29 mouse cellular contexts compared by ENCODE assay signal in the genomic region with DNA sequence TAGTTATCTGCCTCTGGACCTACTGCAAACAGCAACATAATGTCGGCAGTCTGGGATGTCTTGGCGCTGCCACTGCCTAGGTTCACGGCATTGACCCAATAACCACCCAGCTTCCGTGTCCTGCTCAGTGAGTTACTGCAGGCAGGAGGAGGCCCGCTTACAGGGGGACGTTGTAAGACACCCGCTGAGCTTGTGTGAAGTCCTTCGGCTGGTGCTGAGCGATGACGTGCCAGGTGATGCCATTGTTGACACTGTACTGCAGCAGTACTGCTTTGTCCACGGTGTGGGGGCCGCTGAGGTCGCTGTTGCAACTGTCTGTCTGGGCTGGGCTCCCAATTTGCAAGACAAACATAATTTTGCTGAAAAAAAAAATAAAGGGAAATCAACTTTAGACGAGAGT. TPM values are rescaled to one million over a fixed set of nuclear protein-coding genes. Genes with fewer than 3 reads are reported as not detected.
DNase-seq lines count a peak whose midpoint lies in the region; ATAC-seq and TF ChIP-seq lines count a peak whose summit lies in the region.
"Had no signal": no experiment of that assay in that cellular context is flagged by ENCODE, and none has a peak within 500 bp of the region (broad histone marks: within the 10 kb centered on the region; RNA-seq: fewer than 3 reads in every experiment).

No protein-coding gene starts in this region.

- no peaks in the 10 kb centered on the region for H3K9me3 ChIP-seq in heart, embryonic 10.5 days
- no peaks in the 10 kb centered on the region for H3K9me3 ChIP-seq in liver, embryonic 11.5 days (ENCODE audit: control insufficient read depth, low read length)
- no peaks in the 10 kb centered on the region for H3K9me3 ChIP-seq in megakaryocyte, embryonic 14.5 days
- H3K9me3 ChIP-seq: embryonic facial prominence, embryonic 10.5 days; forebrain, embryonic 15.5 days; G1E; hindbrain, embryonic 13.5 days; kidney, embryonic 15.5 days; limb, embryonic 12.5 days had no signal

- no peak overlapping the region for H3K9ac ChIP-seq in liver, adult 2 months (ENCODE audit: low read depth, low read length)
- H3K9ac ChIP-seq in liver, embryonic 11.5 days (ENCODE audit: low read depth, low read length), result no peak overlapping the region
- H3K9ac ChIP-seq: forebrain, embryonic 15.5 days; hindbrain, embryonic 13.5 days; kidney, embryonic 15.5 days; limb, embryonic 12.5 days; liver, embryonic 14.5 days had no signal

- H3K4me2 ChIP-seq in liver, embryonic 11.5 days, result no peak overlapping the region
- H3K4me2 ChIP-seq: forebrain, embryonic 15.5 days; hindbrain, embryonic 13.5 days; kidney, embryonic 15.5 days; limb, embryonic 12.5 days had no signal

- H3K27ac ChIP-seq in heart, embryonic 10.5 days, result no peak overlapping the region
- no peak overlapping the region for H3K27ac ChIP-seq in liver, adult 2 months (replicated peaks; ENCODE audit: insufficient read depth, low read depth, low read length)
- H3K27ac ChIP-seq in liver, embryonic 11.5 days (ENCODE audit: low read depth, low read length), result no peak overlapping the region
- H3K27ac ChIP-seq: embryonic facial prominence, embryonic 10.5 days; forebrain, embryonic 15.5 days; hindbrain, embryonic 13.5 days; kidney, embryonic 15.5 days; limb, embryonic 12.5 days; liver, embryonic 14.5 days had no signal

- H3K36me3 ChIP-seq in heart, embryonic 10.5 days, result no peaks in the 10 kb centered on the region
- H3K36me3 ChIP-seq in liver, adult 2 months (ENCODE audit: control insufficient read depth, insufficient read depth, low read length), result no peaks in the 10 kb centered on the region
- H3K36me3 ChIP-seq in liver, embryonic 11.5 days (ENCODE audit: control insufficient read depth, insufficient read depth, low read length), result 0 out of 2 replicates have a peak, but pooled peaks cover 3% of the 10 kb centered on the region
- H3K36me3 ChIP-seq in megakaryocyte, embryonic 14.5 days (replicated peaks; ENCODE audit: low read length), result no peaks in the 10 kb centered on the region
- H3K36me3 ChIP-seq: embryonic facial prominence, embryonic 10.5 days; forebrain, embryonic 15.5 days; G1E; kidney, embryonic 15.5 days; limb, embryonic 12.5 days had no signal

- no peaks in the 10 kb centered on the region for H3K27me3 ChIP-seq in heart, embryonic 10.5 days (ENCODE audit: insufficient read depth, poor library complexity, severe bottlenecking)
- no peaks in the 10 kb centered on the region for H3K27me3 ChIP-seq in liver, adult 2 months (ENCODE audit: control insufficient read depth, insufficient read depth, low read length)
- no peaks in the 10 kb centered on the region for H3K27me3 ChIP-seq in liver, embryonic 11.5 days (replicated peaks; ENCODE audit: control insufficient read depth, insufficient read depth, low read length)
- no peaks in the 10 kb centered on the region for H3K27me3 ChIP-seq in megakaryocyte, embryonic 14.5 days (replicated peaks)
- H3K27me3 ChIP-seq: CH12.LX; forebrain, embryonic 15.5 days; hindbrain, embryonic 13.5 days; kidney, embryonic 15.5 days; limb, embryonic 12.5 days had no signal

- TF ChIP-seq CTCF in liver, adult 2 months (IDR thresholded peaks at IDR 0.05; ENCODE audit: low read depth, low read length), result no peak

- no peak overlapping the region for H3K4me3 ChIP-seq in heart, embryonic 10.5 days
- no peak overlapping the region for H3K4me3 ChIP-seq in liver, adult 2 months (ENCODE audit: insufficient read depth, low read depth, low read length)
- no peak overlapping the region for H3K4me3 ChIP-seq in liver, embryonic 11.5 days (ENCODE audit: low read depth, low read length)
- H3K4me3 ChIP-seq in megakaryocyte, embryonic 14.5 days (replicated peaks), result peak overlapping the region; percentile 4
- H3K4me3 ChIP-seq: embryonic facial prominence, embryonic 10.5 days; forebrain, embryonic 15.5 days; hindbrain, embryonic 13.5 days; kidney, embryonic 15.5 days; limb, embryonic 12.5 days had no signal

- peaks cover 20% of the 10 kb centered on the region for H3K4me1 ChIP-seq in heart, embryonic 10.5 days
- no peaks in the 10 kb centered on the region for H3K4me1 ChIP-seq in liver, adult 2 months (ENCODE audit: control insufficient read depth, insufficient read depth, low read length)
- no peaks in the 10 kb centered on the region for H3K4me1 ChIP-seq in liver, embryonic 11.5 days (replicated peaks; ENCODE audit: control insufficient read depth, insufficient read depth, low read length)
- H3K4me1 ChIP-seq in megakaryocyte, embryonic 14.5 days, result no peaks in the 10 kb centered on the region
- H3K4me1 ChIP-seq: forebrain, embryonic 15.5 days; kidney, embryonic 15.5 days; limb, embryonic 12.5 days had no signal

- 49% methylated on average over 14 of the region's 14 CpGs for WGBS in heart, embryonic 10.5 days
- WGBS in liver, adult 2 months, result 31% methylated on average over 14 of the region's 14 CpGs
- 77% methylated on average over 14 of the region's 14 CpGs for WGBS in liver, embryonic 11.5 days

- no peaks in the 10 kb centered on the region for H3K79me2 ChIP-seq in liver, adult 2 months (ENCODE audit: control insufficient read depth, insufficient read depth, low read length)

- no peak for TF ChIP-seq POLR2A in liver, adult 2 months (IDR thresholded peaks at IDR 0.05; ENCODE audit: extremely low read depth, insufficient read depth, low read length)

- DNase-seq in heart, embryonic 10.5 days (ENCODE audit: low spot score), result peak; percentile 80
- DNase-seq in heart, adult 18-20 months, result no peak
- DNase-seq in liver, adult 2 months (ENCODE audit: extremely low read depth, low read depth, low spot score), result peak; percentile 13
- DNase-seq in liver, embryonic 11.5 days (ENCODE audit: low spot score), result no peak
- peak; percentile 1 for DNase-seq in lung, postnatal 14 days
- no peak for DNase-seq in cerebellum, postnatal 14 days
- DNase-seq: adrenal gland, postnatal 25 days; B cell, adult 2 months; cerebellum, adult 9-11 months; kidney, adult 11 months; kidney, postnatal 36 days; midbrain, embryonic 14.5 days had no signal

- no peak for ATAC-seq in liver, embryonic 11.5 days (replicated peaks; ENCODE audit: low FRiP score)
- no peak for ATAC-seq in megakaryocyte, adult 5-6 weeks (ENCODE audit: poor library complexity, severe bottlenecking)
- ATAC-seq: forebrain, embryonic 15.5 days; Patski had no signal

RNA-seq across cellular contexts. Expression of gene Slc26a5, which starts 31.2 kb away (rescaled TPM):
- 0.06 TPM in 1 of 2 replicates, not detected in the other for polyA plus RNA-seq in heart, embryonic 10.5 days (2016; fragmentation: Nextera tagmentation; extraction: Ambion mirVana)
- not detected for total RNA-seq in heart, adult 18-20 months (2021)
- not detected in 2 replicates for total RNA-seq in liver, adult 2 months (2014; rRNA removed)
- polyA plus RNA-seq in liver, adult 2 months (2012; rRNA removed), result not detected in 2 replicates
- polyA plus RNA-seq in liver, embryonic 11.5 days (2014; fragmentation: Nextera tagmentation; extraction: Ambion mirVana), result 0.06 TPM in 1 of 2 replicates, not detected in the other
- not detected in 2 replicates for polyA plus RNA-seq in megakaryocyte, embryonic 14.5 days (2012; ENCODE audit: insufficient read depth, low replicate concordance)
- total RNA-seq in megakaryocyte, adult 5-6 weeks (2015), result not detected in 2 replicates
- total RNA-seq in megakaryocyte, adult 5-6 weeks (2017), result not detected in 2 replicates
- total RNA-seq: adrenal gland, postnatal 25 days; CH12.LX; G1E; gastrocnemius, adult 8-10 months; granulocyte monocyte progenitor cell, adult 5-6 weeks; megakaryocyte-erythroid progenitor cell, adult 5-6 weeks had no signal
- polyA plus RNA-seq: G1E; kidney, embryonic 15.5 days; liver, embryonic 14.5 days; neural tube, embryonic 11.5 days; Patski; spleen, adult 2 months; testis, adult 2 months had no signal

Comparison
In these comparisons a context has a peak if more than half of its experiments do, and no peak if none do; other contexts are left out.
1. DNase-seq: peak in heart, embryonic 10.5 days (single experiment), liver, adult 2 months (single experiment) and lung, postnatal 14 days (single experiment); none in heart, adult 18-20 months (0 of 2), liver, embryonic 11.5 days (single experiment) and cerebellum, postnatal 14 days (0 of 2).